Comparison of ENCODE assay signal across 33 mouse cellular contexts in the genomic region with DNA sequence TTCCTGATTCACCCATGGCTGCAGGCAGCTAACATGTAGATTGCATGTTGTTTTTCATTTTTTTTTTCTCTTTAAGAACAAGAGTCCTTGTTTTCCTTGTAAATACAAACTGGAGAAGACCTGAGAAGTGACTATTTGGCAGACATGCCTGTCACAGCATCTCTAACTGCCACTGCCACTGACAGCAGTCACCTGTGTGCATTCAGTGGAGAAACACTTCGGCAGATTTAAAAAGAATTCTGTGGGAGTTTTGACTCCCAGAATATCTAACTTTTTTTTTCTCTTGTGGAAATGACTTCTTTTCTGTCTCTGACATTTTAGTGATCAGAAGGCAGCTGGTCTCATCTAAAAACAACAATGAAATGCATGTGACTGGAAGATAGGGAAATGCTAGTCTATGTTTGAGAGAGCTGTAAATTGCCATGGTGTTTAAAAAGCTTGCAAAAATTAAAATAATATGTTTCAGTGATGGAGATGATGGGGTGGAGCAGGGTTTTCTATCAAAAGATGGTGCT.
A peak's percentile ranks its signal among the peaks of the same experiment; 100 is the strongest.
DNase-seq lines count a peak whose midpoint lies in the region; ATAC-seq lines count a peak whose summit lies in the region.
"Had no signal": no experiment of that assay in that cellular context is flagged by ENCODE, and none has a peak within 500 bp of the region (broad histone marks: within the 10 kb centered on the region; RNA-seq: fewer than 3 reads in every experiment).

No protein-coding gene starts in this region.

- H3K4me2 ChIP-seq in midbrain, embryonic 13.5 days (replicated peaks), result no peak overlapping the region
- H3K4me2 ChIP-seq: forebrain, embryonic 12.5 days; heart, embryonic 11.5 days; hindbrain, embryonic 12.5 days; intestine, embryonic 15.5 days; limb, embryonic 13.5 days; liver, embryonic 11.5 days; lung, embryonic 15.5 days; neural tube, embryonic 13.5 days had no signal

- H3K9me3 ChIP-seq in midbrain, embryonic 13.5 days, result no peaks in the 10 kb centered on the region
- H3K9me3 ChIP-seq: forebrain, embryonic 12.5 days; G1E; hindbrain, embryonic 12.5 days; intestine, embryonic 15.5 days; limb, embryonic 13.5 days; lung, embryonic 15.5 days; midbrain, embryonic 10.5 days; neural tube, embryonic 13.5 days had no signal

- H3K4me3 ChIP-seq in midbrain, embryonic 13.5 days (replicated peaks), result no peak overlapping the region
- H3K4me3 ChIP-seq: erythroblast, embryonic 14.5 days; forebrain, embryonic 12.5 days; gastrocnemius, adult 2 months; hindbrain, embryonic 12.5 days; intestine, embryonic 15.5 days; limb, embryonic 13.5 days; lung, embryonic 15.5 days; midbrain, embryonic 10.5 days; myocyte; neural tube, embryonic 13.5 days had no signal

- no peaks in the 10 kb centered on the region for H3K36me3 ChIP-seq in midbrain, embryonic 13.5 days
- H3K36me3 ChIP-seq: forebrain, embryonic 12.5 days; G1E; hindbrain, embryonic 12.5 days; intestine, embryonic 15.5 days; limb, embryonic 13.5 days; lung, embryonic 15.5 days; midbrain, embryonic 10.5 days; neural tube, embryonic 13.5 days had no signal

- H3K4me1 ChIP-seq in midbrain, embryonic 13.5 days (replicated peaks), result no peaks in the 10 kb centered on the region
- H3K4me1 ChIP-seq: forebrain, embryonic 12.5 days; hindbrain, embryonic 12.5 days; intestine, embryonic 15.5 days; limb, embryonic 13.5 days; lung, embryonic 15.5 days; neural tube, embryonic 13.5 days had no signal

- H3K27ac ChIP-seq in midbrain, embryonic 13.5 days, result no peak overlapping the region
- H3K27ac ChIP-seq: forebrain, embryonic 12.5 days; gastrocnemius, adult 2 months; hindbrain, embryonic 12.5 days; hindbrain, postnatal 0 days; intestine, embryonic 15.5 days; limb, embryonic 13.5 days; lung, embryonic 15.5 days; midbrain, embryonic 10.5 days; neural tube, embryonic 13.5 days had no signal

- DNase-seq in frontal cortex, postnatal 25 days (ENCODE audit: low spot score in 2 of 2), result no peak
- DNase-seq in right cerebral cortex, adult 2 months (ENCODE audit: low spot score in 2 of 2), result peak; percentile 14 to 17
- no peak for DNase-seq in right cerebral cortex, postnatal 4 days
- peak; percentile 26 to 38 for DNase-seq in right cerebral cortex, postnatal 10 days (ENCODE audit: low spot score in 2 of 2)
- DNase-seq in ovary, adult 18-20 months (ENCODE audit: low spot score), result no peak
- DNase-seq: adrenal gland, postnatal 10 days; cerebellum, adult 11-12 months; cerebellum, adult 9-11 months; gastrocnemius, adult 2 months; gastrocnemius, postnatal 36 days; heart, adult 18-20 months; heart, postnatal 36 days; kidney, adult 2 months; kidney, postnatal 10 days; layer of hippocampus, adult 9-11 months; thymus, adult 18-20 months; thymus, postnatal 25 days had no signal

- no peaks in the 10 kb centered on the region for H3K27me3 ChIP-seq in midbrain, embryonic 13.5 days
- H3K27me3 ChIP-seq: forebrain, embryonic 12.5 days; hindbrain, embryonic 12.5 days; intestine, embryonic 15.5 days; limb, embryonic 13.5 days; lung, embryonic 15.5 days; neural tube, embryonic 13.5 days had no signal

- peak; percentile 90 for ATAC-seq in frontal cortex, adult (ENCODE audit: low TSS enrichment)
- no peak for ATAC-seq in midbrain, embryonic 13.5 days
- ATAC-seq: hindbrain, postnatal 0 days; intestine, embryonic 15.5 days; midbrain, embryonic 16.5 days had no signal

- H3K9ac ChIP-seq in midbrain, embryonic 13.5 days (replicated peaks), result no peak overlapping the region
- H3K9ac ChIP-seq: forebrain, embryonic 12.5 days; hindbrain, embryonic 12.5 days; intestine, embryonic 15.5 days; limb, embryonic 13.5 days; lung, embryonic 15.5 days; neural tube, embryonic 13.5 days had no signal

- 56% methylated on average over 1 of the region's 1 CpGs for WGBS in midbrain, embryonic 13.5 days

Comparison
In these comparisons a context has a peak if more than half of its experiments do, and no peak if none do; other contexts are left out.
1. DNase-seq: peak in right cerebral cortex, adult 2 months (2 of 2) and right cerebral cortex, postnatal 10 days (2 of 2); none in frontal cortex, postnatal 25 days (0 of 2), right cerebral cortex, postnatal 4 days (single experiment) and ovary, adult 18-20 months (single experiment).